ENCODE assay signal across 19 mouse cellular contexts in the genomic region with DNA sequence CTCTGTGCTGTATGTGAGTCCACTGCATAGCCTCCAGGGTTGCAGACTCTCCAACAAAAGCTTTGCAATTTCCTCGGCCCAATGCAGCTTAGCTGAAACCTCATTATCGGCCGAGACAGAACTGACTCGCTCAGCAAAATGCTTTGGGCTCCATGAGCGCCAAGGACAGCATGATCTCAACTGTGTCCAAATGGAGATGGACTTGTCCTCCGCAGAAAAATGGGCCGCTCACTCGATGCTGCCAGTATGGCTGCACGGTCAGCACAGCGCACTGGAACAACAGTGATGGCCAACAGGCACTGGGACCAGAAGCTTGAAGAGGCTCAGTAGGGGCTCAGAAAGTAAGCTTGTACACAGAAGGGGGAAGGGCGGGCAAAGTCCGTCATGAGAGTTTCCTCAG. TPM values are rescaled to one million over a fixed set of nuclear protein-coding genes. Genes with fewer than 3 reads are reported as not detected.
DNase-seq lines count a peak whose midpoint lies in the region; ATAC-seq lines count a peak whose summit lies in the region.
"Had no signal": no experiment of that assay in that cellular context is flagged by ENCODE, and none has a peak within 500 bp of the region (broad histone marks: within the 10 kb centered on the region; RNA-seq: fewer than 3 reads in every experiment).

No protein-coding gene starts in this region.

- no peak for ATAC-seq in embryonic facial prominence, embryonic 14.5 days (ENCODE audit: low read depth)
- no peak for ATAC-seq in limb, embryonic 12.5 days (ENCODE audit: insufficient number of reproducible peaks, insufficient read depth, low FRiP score, low TSS enrichment, low read depth)
- ATAC-seq in hindbrain, embryonic 16.5 days: no peak
- ATAC-seq in limb, embryonic 15.5 days (ENCODE audit: insufficient number of reproducible peaks, low FRiP score, low TSS enrichment, low read depth): no peak
- ATAC-seq: forebrain, embryonic 13.5 days; inflammation-experienced regulatory T-cells, adult 6 months; midbrain, embryonic 13.5 days had no signal

- H3K36me3 ChIP-seq in embryonic facial prominence, embryonic 14.5 days (ENCODE audit: control insufficient read depth, insufficient read depth, low read length): peaks cover 57% of the 10 kb centered on the region
- H3K36me3 ChIP-seq in embryonic facial prominence, embryonic 10.5 days (replicated peaks): peaks cover 6% of the 10 kb centered on the region; the same call in 1 of the 2 replicates
- H3K36me3 ChIP-seq in limb, embryonic 12.5 days: peaks cover 71% of the 10 kb centered on the region
- peaks cover 11% of the 10 kb centered on the region; the same call in 1 of the 2 replicates for H3K36me3 ChIP-seq in limb, embryonic 10.5 days
- H3K36me3 ChIP-seq in hindbrain, embryonic 16.5 days (ENCODE audit: control insufficient read depth, insufficient read depth, low read length): no peaks in the 10 kb centered on the region
- H3K36me3 ChIP-seq in limb, embryonic 15.5 days: peaks cover 69% of the 10 kb centered on the region
- H3K36me3 ChIP-seq: midbrain, embryonic 13.5 days had no signal

- peaks cover 19% of the 10 kb centered on the region for H3K4me1 ChIP-seq in embryonic facial prominence, embryonic 14.5 days (ENCODE audit: control insufficient read depth, insufficient read depth, low read length)
- H3K4me1 ChIP-seq in embryonic facial prominence, embryonic 10.5 days: 0 out of 2 replicates have a peak, but pooled peaks cover 5% of the 10 kb centered on the region
- peaks cover 19% of the 10 kb centered on the region for H3K4me1 ChIP-seq in limb, embryonic 12.5 days (replicated peaks)
- 0 out of 2 replicates have a peak, but pooled peaks cover 3% of the 10 kb centered on the region for H3K4me1 ChIP-seq in limb, embryonic 10.5 days
- H3K4me1 ChIP-seq in hindbrain, embryonic 16.5 days (ENCODE audit: control insufficient read depth, insufficient read depth, low read depth, low read length): peaks cover 11% of the 10 kb centered on the region
- H3K4me1 ChIP-seq in limb, embryonic 15.5 days: peaks cover 45% of the 10 kb centered on the region
- H3K4me1 ChIP-seq: midbrain, embryonic 13.5 days had no signal

- no peaks in the 10 kb centered on the region for H3K9me3 ChIP-seq in embryonic facial prominence, embryonic 14.5 days (ENCODE audit: control insufficient read depth, low read length)
- H3K9me3 ChIP-seq in embryonic facial prominence, embryonic 10.5 days: no peaks in the 10 kb centered on the region
- no peaks in the 10 kb centered on the region for H3K9me3 ChIP-seq in limb, embryonic 12.5 days
- no peaks in the 10 kb centered on the region for H3K9me3 ChIP-seq in limb, embryonic 10.5 days (replicated peaks)
- H3K9me3 ChIP-seq in hindbrain, embryonic 16.5 days (ENCODE audit: control insufficient read depth, low read length): no peaks in the 10 kb centered on the region
- no peaks in the 10 kb centered on the region for H3K9me3 ChIP-seq in limb, embryonic 15.5 days
- H3K9me3 ChIP-seq: forebrain, embryonic 13.5 days; heart, embryonic 12.5 days; midbrain, embryonic 13.5 days had no signal

- DNase-seq in embryonic facial prominence, embryonic 14.5 days (ENCODE audit: low spot score): no peak
- DNase-seq in embryonic facial prominence, embryonic 10.5 days (ENCODE audit: low spot score): no peak
- no peak for DNase-seq in limb, embryonic 10.5 days (ENCODE audit: low spot score)
- no peak for DNase-seq in adrenal gland, postnatal 25 days
- DNase-seq: adrenal gland, adult 2 months; layer of hippocampus, postnatal 36 days; retina, postnatal 1 day; right cerebral cortex, postnatal 4 days; thymus, postnatal 14 days had no signal

- H3K9ac ChIP-seq in embryonic facial prominence, embryonic 14.5 days (ENCODE audit: low read depth, low read length): no peak overlapping the region
- H3K9ac ChIP-seq in limb, embryonic 12.5 days (replicated peaks): no peak overlapping the region
- no peak overlapping the region for H3K9ac ChIP-seq in hindbrain, embryonic 16.5 days (ENCODE audit: low read depth, low read length)
- H3K9ac ChIP-seq in limb, embryonic 15.5 days: no peak overlapping the region
- H3K9ac ChIP-seq: forebrain, embryonic 13.5 days; heart, embryonic 12.5 days; midbrain, embryonic 13.5 days had no signal

- H3K27ac ChIP-seq in embryonic facial prominence, embryonic 14.5 days (replicated peaks; ENCODE audit: low read depth, low read length): peak overlapping the region; percentile 21; the same call in 1 of the 2 replicates
- H3K27ac ChIP-seq in embryonic facial prominence, embryonic 10.5 days (replicated peaks): no peak overlapping the region
- H3K27ac ChIP-seq in limb, embryonic 12.5 days: 0 out of 2 replicates have a peak overlapping the region, but pooled peaks have one; percentile 17
- H3K27ac ChIP-seq in limb, embryonic 10.5 days: no peak overlapping the region
- H3K27ac ChIP-seq in hindbrain, embryonic 16.5 days (ENCODE audit: low read depth, low read length): 0 out of 2 replicates have a peak overlapping the region, but pooled peaks have one; percentile 16
- H3K27ac ChIP-seq in limb, embryonic 15.5 days: peak overlapping the region; percentile 63
- H3K27ac ChIP-seq: forebrain, embryonic 13.5 days; midbrain, embryonic 13.5 days had no signal

- WGBS in embryonic facial prominence, embryonic 14.5 days: 86% methylated on average over 12 of the region's 12 CpGs
- 87% methylated on average over 12 of the region's 12 CpGs for WGBS in embryonic facial prominence, embryonic 10.5 days
- 87% methylated on average over 12 of the region's 12 CpGs for WGBS in limb, embryonic 12.5 days
- 88% methylated on average over 12 of the region's 12 CpGs for WGBS in limb, embryonic 10.5 days
- 80% methylated on average over 12 of the region's 12 CpGs for WGBS in hindbrain, embryonic 16.5 days
- WGBS in limb, embryonic 15.5 days: 81% methylated on average over 12 of the region's 12 CpGs

- no peaks in the 10 kb centered on the region for H3K27me3 ChIP-seq in embryonic facial prominence, embryonic 14.5 days (replicated peaks; ENCODE audit: control insufficient read depth, insufficient read depth, low read length)
- H3K27me3 ChIP-seq in embryonic facial prominence, embryonic 10.5 days (replicated peaks; ENCODE audit: low read depth, poor library complexity, severe bottlenecking): no peaks in the 10 kb centered on the region
- H3K27me3 ChIP-seq in limb, embryonic 12.5 days: no peaks in the 10 kb centered on the region
- H3K27me3 ChIP-seq in limb, embryonic 10.5 days (ENCODE audit: low read depth, poor library complexity, severe bottlenecking): no peaks in the 10 kb centered on the region
- no peaks in the 10 kb centered on the region; the same call in 1 of the 2 replicates for H3K27me3 ChIP-seq in hindbrain, embryonic 16.5 days (replicated peaks; ENCODE audit: control insufficient read depth, insufficient read depth, low read length)
- no peaks in the 10 kb centered on the region for H3K27me3 ChIP-seq in limb, embryonic 15.5 days
- H3K27me3 ChIP-seq: forebrain, embryonic 13.5 days; heart, embryonic 12.5 days; midbrain, embryonic 13.5 days had no signal

- H3K4me2 ChIP-seq in embryonic facial prominence, embryonic 14.5 days (ENCODE audit: low read depth, low read length): no peak overlapping the region
- no peak overlapping the region for H3K4me2 ChIP-seq in limb, embryonic 12.5 days
- no peak overlapping the region for H3K4me2 ChIP-seq in hindbrain, embryonic 16.5 days (ENCODE audit: low read length)
- no peak overlapping the region for H3K4me2 ChIP-seq in limb, embryonic 15.5 days
- H3K4me2 ChIP-seq: forebrain, embryonic 13.5 days; heart, embryonic 12.5 days; liver, embryonic 11.5 days; midbrain, embryonic 13.5 days had no signal

- no peak overlapping the region for H3K4me3 ChIP-seq in embryonic facial prominence, embryonic 14.5 days (ENCODE audit: low read depth, low read length)
- no peak overlapping the region for H3K4me3 ChIP-seq in embryonic facial prominence, embryonic 10.5 days
- no peak overlapping the region for H3K4me3 ChIP-seq in limb, embryonic 12.5 days (replicated peaks)
- H3K4me3 ChIP-seq in limb, embryonic 10.5 days: no peak overlapping the region
- H3K4me3 ChIP-seq in hindbrain, embryonic 16.5 days (ENCODE audit: low read length): no peak overlapping the region
- H3K4me3 ChIP-seq in limb, embryonic 15.5 days: no peak overlapping the region
- H3K4me3 ChIP-seq: forebrain, embryonic 13.5 days; heart, embryonic 12.5 days; midbrain, embryonic 13.5 days; myocyte had no signal

RNA-seq across cellular contexts. Expression of gene Col5a1, which starts 53.9 kb away (rescaled TPM):
- polyA plus RNA-seq in embryonic facial prominence, embryonic 14.5 days (2014; fragmentation: Nextera tagmentation; extraction: Ambion mirVana): 253 and 258 TPM in 2 replicates
- polyA plus RNA-seq in embryonic facial prominence, embryonic 10.5 days (2016; fragmentation: Nextera tagmentation; extraction: Ambion mirVana): 16.5 and 19.3 TPM in 2 replicates
- polyA plus RNA-seq in limb, embryonic 12.5 days (2016; fragmentation: Nextera tagmentation; extraction: Ambion mirVana): 59.1 and 65.0 TPM in 2 replicates
- polyA plus RNA-seq in limb, embryonic 10.5 days (2016; fragmentation: Nextera tagmentation; extraction: Ambion mirVana): 13.5 and 21.4 TPM in 2 replicates
- 9.2 and 13.5 TPM in 2 replicates for polyA plus RNA-seq in hindbrain, embryonic 16.5 days (2015; fragmentation: Nextera tagmentation; extraction: Ambion mirVana)
- polyA plus RNA-seq in limb, embryonic 15.5 days (2015; fragmentation: Nextera tagmentation; extraction: Ambion mirVana): 259 and 273 TPM in 2 replicates
- 60.7 and 62.0 TPM in 2 replicates for total RNA-seq in adrenal gland, postnatal 25 days (2021)
- total RNA-seq: granulocyte monocyte progenitor cell, adult 5-6 weeks had no signal
- polyA plus RNA-seq: inflammation-experienced regulatory T-cells, adult 6 months had no signal

Comparison
In these comparisons a context has a peak if more than half of its experiments do, and no peak if none do; other contexts are left out.
1. H3K27ac ChIP-seq: peak in embryonic facial prominence, embryonic 14.5 days (single experiment), limb, embryonic 12.5 days (single experiment), hindbrain, embryonic 16.5 days (single experiment) and limb, embryonic 15.5 days (single experiment); none in embryonic facial prominence, embryonic 10.5 days (single experiment) and limb, embryonic 10.5 days (single experiment).